Mouse (Mus musculus): Measurements from ENCODE around the gene Slain2. TPM values are rescaled to one million over a fixed set of nuclear protein-coding genes. Genes with fewer than 3 reads are reported as not detected.

The Slain2 gene
- polyA plus RNA-seq, 1 experiment from 2014 or later: 15.7 TPM

DNA sequence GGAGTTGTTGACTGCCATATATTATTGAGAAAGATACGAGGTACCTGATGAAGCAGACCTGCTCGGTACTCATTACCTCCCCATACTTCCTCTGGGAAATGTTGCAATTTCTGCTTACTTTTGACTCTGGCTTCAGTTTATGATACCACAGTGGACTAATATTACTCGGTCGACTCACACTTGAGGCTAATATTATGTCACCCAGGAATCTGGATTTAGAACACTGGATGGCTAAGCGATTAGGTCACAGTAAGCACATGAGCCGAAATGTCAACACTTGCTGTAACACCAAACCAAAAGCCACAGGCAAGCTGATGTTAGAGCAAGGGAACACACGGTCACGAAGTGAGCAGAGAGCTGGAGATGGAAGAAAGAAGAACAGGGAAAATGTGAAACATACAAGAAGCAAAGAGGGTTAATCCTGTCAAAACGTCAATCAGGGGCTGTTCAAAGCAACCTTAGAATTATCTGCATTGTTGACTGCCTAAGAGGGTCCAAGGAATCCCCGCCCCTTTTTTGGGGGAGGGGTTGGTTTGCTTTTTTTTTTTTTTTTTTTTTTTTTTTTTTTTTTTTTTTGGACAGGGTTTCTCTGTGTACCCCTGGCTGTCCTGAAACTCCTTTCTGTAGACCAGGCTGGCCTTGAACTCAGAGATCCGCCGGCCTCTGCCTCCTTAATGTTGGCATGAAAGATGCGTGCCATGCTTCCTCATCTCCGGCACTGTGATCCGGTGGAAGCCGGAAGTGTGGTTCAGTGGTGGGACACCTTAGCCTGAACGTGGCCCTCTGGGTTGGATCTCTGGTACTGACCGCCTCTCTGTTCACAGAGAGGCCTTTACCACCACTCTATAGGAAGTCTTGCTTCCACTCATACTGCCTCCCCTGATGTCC is 9.0 kb upstream of the Slain2 start:
- Histone ChIP-seq H3K27ac (no peak overlapping the region), H3K36me3 (no peaks in the 10 kb centered on the region), H3K4me3 (no peak overlapping the region), H3K4me1 (replicated peaks) (no peaks in the 10 kb centered on the region), H3K27me3 (no peaks in the 10 kb centered on the region), H3K9ac (no peak overlapping the region), H3K9me3 (no peaks in the 10 kb centered on the region), H3K4me2 (no peak overlapping the region)
- no peak for ATAC-seq (ENCODE audit: low FRiP score)
- WGBS: 85% methylated on average over 18 of the region's 18 CpGs

DNA sequence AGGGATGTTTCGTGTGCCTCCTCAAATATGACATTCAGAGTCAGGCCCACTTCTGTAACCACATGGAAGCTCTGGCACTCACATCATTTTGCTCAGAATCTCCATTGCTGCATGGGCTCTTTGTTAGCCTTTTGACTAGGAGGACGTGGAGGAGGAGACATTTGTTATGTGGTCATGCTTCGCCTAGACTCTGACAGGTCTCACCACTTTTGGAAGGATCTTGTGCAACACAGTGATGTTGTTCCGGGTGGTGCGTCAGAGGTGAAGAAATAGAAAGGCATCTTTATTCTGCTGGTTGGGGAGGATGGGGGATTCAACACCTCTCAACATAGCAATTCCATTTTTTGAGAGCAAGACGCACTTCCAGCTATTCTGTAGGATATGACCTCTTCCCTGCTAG is 6.7 kb upstream of the Slain2 start:
- H3K9ac ChIP-seq: no peak overlapping the region
- no peak overlapping the region for H3K27ac ChIP-seq
- H3K4me2 ChIP-seq: no peak overlapping the region
- H3K9me3 ChIP-seq: no peaks in the 10 kb centered on the region
- no peak overlapping the region for H3K4me3 ChIP-seq
- H3K27me3 ChIP-seq: no peaks in the 10 kb centered on the region; the same call in 1 of the 2 replicates
- no peaks in the 10 kb centered on the region for H3K4me1 ChIP-seq (replicated peaks)
- no peak for ATAC-seq (ENCODE audit: low FRiP score)
- WGBS: 83% methylated on average over 6 of the region's 6 CpGs
- no peaks in the 10 kb centered on the region for H3K36me3 ChIP-seq

DNA sequence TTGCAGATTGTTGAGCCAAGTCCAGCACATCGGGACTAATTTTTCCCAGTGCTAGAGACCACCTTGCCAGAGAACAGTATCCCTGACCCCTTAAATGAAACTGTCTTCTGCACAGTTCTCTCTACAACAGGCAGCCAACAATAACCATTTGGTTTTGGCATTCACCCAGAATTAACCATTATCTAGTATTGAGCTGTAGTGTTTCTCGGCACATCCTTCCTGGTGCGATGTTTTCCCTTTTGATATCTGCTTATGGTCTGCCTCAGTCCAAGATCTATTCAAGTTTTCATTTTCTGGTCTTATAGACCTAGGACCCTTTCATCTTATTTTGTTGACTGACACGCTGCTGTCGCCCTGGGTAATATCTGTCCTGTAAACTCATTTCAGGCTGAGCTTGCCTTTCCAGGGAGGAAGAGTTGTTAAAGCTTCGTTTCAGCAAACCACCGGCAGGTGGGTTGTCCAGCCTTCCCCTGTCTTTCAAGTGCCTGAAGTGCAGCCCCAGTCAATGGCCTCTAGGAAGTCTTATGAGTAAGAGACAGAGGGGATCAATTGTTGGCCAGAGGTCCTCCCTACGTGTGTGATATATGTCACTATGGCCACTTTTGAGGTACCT is 5.7 kb upstream of the Slain2 start:
- no peaks in the 10 kb centered on the region for H3K9me3 ChIP-seq
- no peak overlapping the region for H3K4me3 ChIP-seq
- H3K4me1 ChIP-seq (replicated peaks): peaks cover 7% of the 10 kb centered on the region; the same call in 1 of the 2 replicates
- no peak overlapping the region for H3K9ac ChIP-seq
- H3K36me3 ChIP-seq: no peaks in the 10 kb centered on the region
- H3K4me2 ChIP-seq: no peak overlapping the region
- no peaks in the 10 kb centered on the region; the same call in 1 of the 2 replicates for H3K27me3 ChIP-seq
- WGBS: 87% methylated on average over 8 of the region's 8 CpGs
- ATAC-seq (ENCODE audit: low FRiP score): no peak
- H3K27ac ChIP-seq: no peak overlapping the region

DNA sequence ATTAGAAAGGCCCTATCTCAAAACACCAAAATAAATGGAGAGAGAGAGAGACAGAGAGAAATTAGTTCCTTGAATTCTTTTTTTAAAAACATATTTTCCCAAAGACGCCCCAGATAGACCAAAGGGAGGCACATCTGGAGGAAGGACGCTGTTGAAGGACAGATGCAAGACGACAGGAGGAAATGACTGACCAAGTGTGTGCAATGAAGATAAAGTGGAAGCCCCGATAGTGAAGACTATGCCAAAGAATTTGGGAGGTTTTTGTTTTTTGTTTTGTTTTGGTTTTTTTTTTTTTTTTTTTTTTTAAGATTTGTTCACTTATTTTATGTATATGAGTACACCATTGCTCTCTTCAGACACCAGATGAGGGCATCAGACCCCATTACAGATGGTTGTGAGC is 4.7 kb upstream of the Slain2 start:
- 84% methylated on average over 4 of the region's 4 CpGs for WGBS
- no peak overlapping the region for H3K4me2 ChIP-seq

DNA sequence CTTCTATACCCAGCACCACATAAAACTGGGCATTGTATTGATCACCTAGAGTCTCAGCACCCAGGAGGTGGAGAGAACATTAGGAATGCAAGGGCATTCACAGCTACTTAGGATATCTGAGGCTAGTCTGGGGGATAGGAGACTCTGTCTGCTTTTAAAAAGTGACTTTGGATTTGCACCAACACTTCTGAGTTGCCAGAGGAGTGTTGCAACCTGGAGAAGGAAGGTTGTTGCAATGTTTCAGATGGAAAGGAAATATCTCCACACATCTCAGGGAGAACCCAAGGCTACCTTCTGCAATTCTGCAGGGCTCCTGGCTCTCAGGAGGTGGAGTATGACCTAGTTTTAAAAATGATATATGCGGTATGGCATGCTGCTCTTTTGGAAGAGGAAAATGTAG is 3.7 kb upstream of the Slain2 start:
- H3K27me3 ChIP-seq: no peaks in the 10 kb centered on the region; the same call in 1 of the 2 replicates
- H3K4me1 ChIP-seq (replicated peaks): peaks cover 8% of the 10 kb centered on the region; the same call in 1 of the 2 replicates
- H3K9ac ChIP-seq: no peak overlapping the region
- no peak overlapping the region for H3K4me2 ChIP-seq
- H3K36me3 ChIP-seq: no peaks in the 10 kb centered on the region
- H3K27ac ChIP-seq: no peak overlapping the region
- WGBS: 92% methylated on average over 1 of the region's 1 CpGs
- ATAC-seq (ENCODE audit: low FRiP score): no peak
- H3K9me3 ChIP-seq: no peaks in the 10 kb centered on the region
- H3K4me3 ChIP-seq: no peak overlapping the region

More for the DNA sequence above, 4.7 kb upstream of the Slain2 start:
- no peak overlapping the region for H3K27ac ChIP-seq
- no peaks in the 10 kb centered on the region for H3K9me3 ChIP-seq
- peaks cover 8% of the 10 kb centered on the region; the same call in 1 of the 2 replicates for H3K4me1 ChIP-seq (replicated peaks)
- H3K36me3 ChIP-seq: no peaks in the 10 kb centered on the region
- no peaks in the 10 kb centered on the region; the same call in 1 of the 2 replicates for H3K27me3 ChIP-seq
- no peak for ATAC-seq (ENCODE audit: low FRiP score)
- no peak overlapping the region for H3K4me3 ChIP-seq
- no peak overlapping the region for H3K9ac ChIP-seq

DNA sequence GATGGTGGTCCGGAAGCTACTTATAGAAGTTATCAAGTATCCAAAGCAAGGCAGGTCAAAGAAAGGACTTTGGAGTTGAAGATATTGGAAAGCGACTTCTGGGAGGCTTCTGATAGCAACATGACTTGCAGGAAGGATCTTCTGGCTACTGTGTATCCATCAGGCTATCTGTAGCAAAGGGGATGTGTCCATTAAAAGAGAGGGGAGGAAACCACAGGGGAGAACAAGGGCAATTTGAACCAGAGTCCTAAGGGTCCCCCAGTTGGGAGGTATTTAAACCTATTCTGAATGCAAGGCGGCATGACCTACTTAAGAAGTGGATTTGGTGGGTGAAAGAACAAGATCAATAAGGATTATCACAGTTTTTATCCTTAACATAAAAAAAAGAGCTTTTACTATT is 2.8 kb upstream of the Slain2 start:
- Histone ChIP-seq H3K9me3 (no peaks in the 10 kb centered on the region), H3K4me3 (no peak overlapping the region), H3K36me3 (no peaks in the 10 kb centered on the region), H3K9ac (no peak overlapping the region), H3K27me3 (no peaks in the 10 kb centered on the region; the same call in 1 of the 2 replicates), H3K27ac (no peak overlapping the region), H3K4me1 (replicated peaks) (peaks cover 13% of the 10 kb centered on the region), H3K4me2 (no peak overlapping the region)
- no peak for ATAC-seq (ENCODE audit: low FRiP score)
- WGBS: 91% methylated on average over 3 of the region's 3 CpGs

DNA sequence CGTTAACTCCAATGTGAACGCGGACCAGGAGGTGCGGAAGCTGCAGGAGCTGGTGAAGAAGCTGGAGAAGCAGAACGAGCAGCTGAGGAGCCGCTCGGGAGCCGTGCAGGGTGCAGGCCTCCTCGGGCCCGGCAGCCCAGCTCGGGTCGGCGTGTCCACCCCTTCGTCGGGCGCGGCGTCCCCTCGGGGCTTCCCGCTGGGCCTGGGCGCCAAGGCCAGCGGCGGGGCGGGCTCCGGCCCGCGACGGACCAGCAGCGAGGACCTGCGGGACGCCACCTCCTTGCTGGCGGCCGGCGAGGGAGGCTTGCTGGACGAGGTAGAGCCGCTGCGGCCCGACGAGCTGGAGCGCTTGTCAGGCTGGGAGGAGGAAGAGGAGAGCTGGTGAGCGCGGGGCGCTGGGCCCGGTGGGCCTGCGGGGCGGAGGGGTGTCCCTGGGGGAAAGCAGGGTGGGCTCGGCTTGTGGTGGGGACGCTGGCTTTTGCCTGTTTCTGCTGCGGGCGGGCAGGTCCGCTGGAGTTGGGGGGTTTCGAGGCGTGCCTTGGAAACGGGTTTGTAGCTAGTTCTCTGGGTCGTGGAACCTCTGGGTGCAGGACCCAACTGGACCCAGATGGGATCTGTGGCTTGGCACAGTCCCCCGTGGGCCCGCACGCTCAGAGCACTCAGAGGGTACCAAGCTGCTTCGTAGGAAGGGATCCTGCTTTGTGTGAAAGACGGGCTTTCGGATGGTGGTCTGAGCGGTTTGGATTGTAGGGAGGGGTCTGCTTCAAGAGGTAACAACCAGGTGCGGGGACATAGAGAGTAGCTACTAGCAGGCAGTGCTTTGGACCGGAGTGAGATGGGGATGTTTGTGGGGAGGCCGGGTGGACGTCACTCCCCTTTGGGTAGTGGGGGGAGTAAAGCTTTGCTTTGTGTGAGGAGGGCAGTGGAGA is 793 bp downstream of the Slain2 start:
- under 1% methylated on average over 58 of the region's 66 CpGs for WGBS
- Histone ChIP-seq H3K4me2 (peak overlapping the region; percentile 74), H3K9me3 (no peaks in the 10 kb centered on the region), H3K27ac (peak overlapping the region; percentile 99), H3K4me3 (peak overlapping the region; percentile 93), H3K27me3 (no peaks in the 10 kb centered on the region; the same call in 1 of the 2 replicates), H3K9ac (peak overlapping the region; percentile 100), H3K4me1 (replicated peaks) (peaks cover 32% of the 10 kb centered on the region), H3K36me3 (no peaks in the 10 kb centered on the region)
- peak; percentile 66 for ATAC-seq (ENCODE audit: low FRiP score)

DNA sequence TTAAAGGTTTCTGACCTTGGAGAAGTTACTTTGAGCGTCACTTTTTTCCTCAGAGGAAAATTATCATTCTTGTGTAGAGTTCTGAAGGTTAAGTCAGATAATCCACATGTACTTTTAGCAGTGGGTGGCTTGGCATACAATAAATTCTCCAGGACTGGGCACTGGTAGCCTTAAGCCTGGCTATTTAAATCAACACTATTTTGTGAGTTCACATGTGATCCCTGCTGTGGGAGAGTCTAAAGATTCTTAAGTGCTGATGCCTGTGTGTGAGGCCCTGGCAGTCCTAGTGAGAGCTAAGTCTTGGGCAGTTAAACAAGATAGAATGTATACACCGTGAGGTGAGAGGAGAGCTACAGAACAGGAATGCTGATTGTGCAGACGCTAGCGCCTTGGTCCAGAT is 1.9 kb downstream of the Slain2 start:
- H3K4me2 ChIP-seq: peak overlapping the region; percentile 74
- peaks cover 38% of the 10 kb centered on the region for H3K4me1 ChIP-seq (replicated peaks)
- H3K9me3 ChIP-seq: no peaks in the 10 kb centered on the region
- no peak for ATAC-seq (ENCODE audit: low FRiP score)
- no peak overlapping the region for H3K27ac ChIP-seq
- H3K9ac ChIP-seq: peak overlapping the region; percentile 100
- no peaks in the 10 kb centered on the region for H3K27me3 ChIP-seq
- H3K4me3 ChIP-seq: peak overlapping the region; percentile 93
- no peaks in the 10 kb centered on the region for H3K36me3 ChIP-seq
- 54% methylated on average over 4 of the region's 4 CpGs for WGBS

DNA sequence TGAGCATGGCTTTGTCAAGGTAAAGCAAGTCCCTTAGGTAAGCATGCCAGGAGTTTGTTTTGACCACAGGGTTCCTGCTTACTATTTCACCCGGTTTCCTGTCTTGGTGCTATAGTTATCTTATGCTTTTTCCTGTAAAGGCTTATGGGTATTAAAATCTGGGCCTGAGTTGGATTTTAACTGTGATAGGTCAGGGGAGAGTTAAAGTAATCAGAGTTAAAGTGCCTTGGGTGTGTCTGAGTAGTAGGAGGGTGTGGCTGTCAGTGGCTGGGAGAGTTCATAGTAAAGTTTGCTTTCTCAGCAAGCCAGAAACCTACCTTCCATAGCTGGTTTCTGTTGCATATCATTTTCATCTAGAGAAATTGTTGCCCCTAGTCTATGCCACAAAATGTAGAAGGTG is 2.7 kb downstream of the Slain2 start:
- no peak for ATAC-seq (ENCODE audit: low FRiP score)
- peak overlapping the region; percentile 93 for H3K4me3 ChIP-seq
- peak overlapping the region; percentile 74 for H3K4me2 ChIP-seq
- no peaks in the 10 kb centered on the region for H3K9me3 ChIP-seq
- peak overlapping the region; percentile 100 for H3K9ac ChIP-seq
- no peaks in the 10 kb centered on the region for H3K27me3 ChIP-seq
- WGBS: 71% methylated on average over 1 of the region's 1 CpGs
- no peaks in the 10 kb centered on the region for H3K36me3 ChIP-seq
- peaks cover 41% of the 10 kb centered on the region for H3K4me1 ChIP-seq (replicated peaks)
- H3K27ac ChIP-seq: no peak overlapping the region

DNA sequence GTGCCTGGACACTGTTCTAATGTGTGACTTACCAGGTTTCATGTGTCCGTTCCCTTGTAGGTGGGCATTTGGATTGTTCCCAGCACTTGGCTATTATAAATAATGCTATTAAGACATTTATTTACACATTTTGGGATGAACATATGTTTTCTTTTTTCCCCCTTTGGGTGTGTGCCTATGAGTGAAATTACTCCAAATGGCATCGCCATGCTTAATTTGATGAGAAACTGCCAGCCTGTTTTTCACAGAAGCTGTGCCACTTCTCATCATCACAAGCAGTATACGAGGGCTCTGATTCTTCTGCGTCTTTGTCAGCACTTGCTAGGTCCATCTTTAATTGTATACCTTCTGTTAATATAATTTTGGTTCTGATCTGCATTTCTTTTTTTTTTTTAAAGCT is 6.3 kb downstream of the Slain2 start:
- ATAC-seq (ENCODE audit: low FRiP score): no peak
- no peak overlapping the region for H3K4me2 ChIP-seq
- no peaks in the 10 kb centered on the region for H3K27me3 ChIP-seq
- no peak overlapping the region for H3K9ac ChIP-seq
- no peaks in the 10 kb centered on the region for H3K9me3 ChIP-seq
- no peak overlapping the region for H3K27ac ChIP-seq
- no peaks in the 10 kb centered on the region for H3K36me3 ChIP-seq
- H3K4me1 ChIP-seq (replicated peaks): peaks cover 33% of the 10 kb centered on the region
- H3K4me3 ChIP-seq: no peak overlapping the region
- WGBS: 85% methylated on average over 4 of the region's 4 CpGs

DNA sequence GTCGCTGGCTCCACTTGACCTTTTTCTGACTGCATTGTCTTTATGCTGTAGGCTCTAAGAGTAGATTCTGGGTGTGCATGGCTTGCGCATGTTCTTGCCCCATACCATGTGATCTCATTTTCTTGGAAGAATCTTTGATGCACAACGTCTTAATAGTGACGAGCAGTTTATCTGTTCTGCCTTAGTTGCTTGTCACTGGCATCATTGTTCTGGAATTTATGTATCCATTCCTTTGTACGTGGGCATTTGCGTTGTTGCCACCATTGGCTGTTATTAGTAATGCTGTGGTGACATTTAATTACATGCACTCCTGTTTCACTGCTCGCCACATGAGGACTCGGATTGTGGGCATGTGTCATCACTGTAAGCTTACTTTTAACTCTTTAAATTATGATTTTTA is 7.1 kb downstream of the Slain2 start:
- no peaks in the 10 kb centered on the region for H3K9me3 ChIP-seq
- no peak overlapping the region for H3K4me3 ChIP-seq
- peaks cover 31% of the 10 kb centered on the region for H3K4me1 ChIP-seq (replicated peaks)
- no peaks in the 10 kb centered on the region for H3K36me3 ChIP-seq
- H3K27ac ChIP-seq: no peak overlapping the region
- 81% methylated on average over 8 of the region's 8 CpGs for WGBS
- no peak overlapping the region for H3K4me2 ChIP-seq
- H3K27me3 ChIP-seq: no peaks in the 10 kb centered on the region
- H3K9ac ChIP-seq: no peak overlapping the region
- ATAC-seq (ENCODE audit: low FRiP score): no peak

DNA sequence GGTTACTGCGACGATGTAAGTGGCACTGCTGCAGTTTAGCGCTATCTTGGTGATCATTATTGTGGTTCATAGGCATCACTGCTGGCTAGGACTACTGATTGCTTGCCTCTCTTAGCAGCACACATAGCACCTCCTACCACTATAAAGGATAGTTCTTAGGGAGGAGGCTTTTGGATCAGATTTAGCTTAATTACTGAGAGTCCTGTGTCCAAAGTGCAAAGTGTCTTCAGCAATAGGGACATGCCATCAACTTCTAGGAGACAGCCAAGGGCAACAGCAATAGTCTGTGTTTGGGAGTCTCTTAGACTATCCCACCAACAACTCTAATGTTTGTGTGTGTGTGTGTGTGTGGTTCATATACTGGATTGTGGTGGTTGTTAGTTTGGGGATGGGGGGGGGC is 8.7 kb downstream of the Slain2 start:
- Histone ChIP-seq H3K9me3 (no peaks in the 10 kb centered on the region), H3K27me3 (no peaks in the 10 kb centered on the region), H3K9ac (no peak overlapping the region), H3K4me3 (no peak overlapping the region), H3K4me1 (replicated peaks) (peaks cover 20% of the 10 kb centered on the region), H3K4me2 (no peak overlapping the region), H3K27ac (no peak overlapping the region), H3K36me3 (no peaks in the 10 kb centered on the region)
- ATAC-seq (ENCODE audit: low FRiP score): no peak
- WGBS: 96% methylated on average over 3 of the region's 3 CpGs

All from hindbrain, embryonic 13.5 days (tissue).